Mouse (Mus musculus) midbrain, embryonic 14.5 days (tissue): Measurements from ENCODE around the gene Car11. TPM values are rescaled to one million over a fixed set of nuclear protein-coding genes. Genes with fewer than 3 reads are reported as not detected.
"Not testable (repeated sequence)": the region's sequence is repeated elsewhere in the genome, so short reads cannot be mapped to it uniquely, and the experiment has no call there.

Experiments used
- ATAC-seq: fragments of 200-750 bp; cut with Nextera tagmentation; 2 replicates; pipeline ENCODE4 v1.8.0; 2017; ENCODE audit warnings: moderate number of reproducible peaks, moderate library complexity; ENCODE audit not compliant: low FRiP score, low TSS enrichment
- DNase-seq: peaks from one replicate; pipeline ENCODE4 v3.0.0-alpha.2; 2015
- H3K27ac ChIP-seq: fragments of 300-500 bp; sonication (generic); replicated peaks from 2 replicates; pipeline ENCODE4 v1.5.1; 2014; ENCODE audit warnings: mild to moderate bottlenecking, low read depth, low read length, moderate library complexity
- H3K27me3 ChIP-seq: fragments of 300-500 bp; sonication (generic); 2 replicates; pipeline ENCODE4 v1.6.1; 2014; ENCODE audit warnings: low read length, control low read depth, mixed read lengths; ENCODE audit not compliant: control insufficient read depth, insufficient read depth
- H3K36me3 ChIP-seq: fragments of 300-500 bp; sonication (generic); 2 replicates; pipeline ENCODE4 v1.6.1; 2014; ENCODE audit warnings: low read length, control low read depth; ENCODE audit not compliant: control insufficient read depth, insufficient read depth
- H3K4me1 ChIP-seq: fragments of 300-500 bp; sonication (generic); 2 replicates; pipeline ENCODE4 v1.6.1; 2014; ENCODE audit warnings: mild to moderate bottlenecking, antibody characterized with exemption, low read length, control low read depth; ENCODE audit not compliant: control insufficient read depth, insufficient read depth
- H3K4me2 ChIP-seq: fragments of 300-500 bp; sonication (generic); 2 replicates; pipeline ENCODE4 v1.6.1; 2014; ENCODE audit warnings: mild to moderate bottlenecking, low read length, moderate library complexity
- H3K4me3 ChIP-seq: fragments of 300-500 bp; sonication (generic); replicated peaks from 2 replicates; pipeline ENCODE4 v1.5.1; 2014; ENCODE audit warnings: low read depth, low read length
- H3K9ac ChIP-seq: fragments of 300-500 bp; sonication (generic); replicated peaks from 2 replicates; pipeline ENCODE4 v1.6.1; 2014; ENCODE audit warnings: mild to moderate bottlenecking, low read length, moderate library complexity
- H3K9me3 ChIP-seq: fragments of 300-500 bp; sonication (generic); 2 replicates; pipeline ENCODE4 v1.6.1; 2016; ENCODE audit warnings: low read length, control low read depth, mixed read lengths; ENCODE audit not compliant: control insufficient read depth
- WGBS: fragments of 180-500 bp; shearing (Covaris S2); extraction: QIAGEN DNeasy Blood & Tissue Kit; methylation state at CpG from one replicate; pipeline ENCODE4 v1.1.7; 2014; 5-methylcytosine and 5-hydroxymethylcytosine counted together
- polyA plus RNA-seq: library from polyadenylated mRNA; unstranded; fragments of >200 nt; fragmentation: Nextera tagmentation; extraction: Ambion mirVana; gene quantifications from 2 replicates; pipeline ENCODE4 v1.2.1, GENCODE M21; 2014

The Car11 gene
- 28.1 and 49.1 TPM in 2 replicates for polyA plus RNA-seq

DNA sequence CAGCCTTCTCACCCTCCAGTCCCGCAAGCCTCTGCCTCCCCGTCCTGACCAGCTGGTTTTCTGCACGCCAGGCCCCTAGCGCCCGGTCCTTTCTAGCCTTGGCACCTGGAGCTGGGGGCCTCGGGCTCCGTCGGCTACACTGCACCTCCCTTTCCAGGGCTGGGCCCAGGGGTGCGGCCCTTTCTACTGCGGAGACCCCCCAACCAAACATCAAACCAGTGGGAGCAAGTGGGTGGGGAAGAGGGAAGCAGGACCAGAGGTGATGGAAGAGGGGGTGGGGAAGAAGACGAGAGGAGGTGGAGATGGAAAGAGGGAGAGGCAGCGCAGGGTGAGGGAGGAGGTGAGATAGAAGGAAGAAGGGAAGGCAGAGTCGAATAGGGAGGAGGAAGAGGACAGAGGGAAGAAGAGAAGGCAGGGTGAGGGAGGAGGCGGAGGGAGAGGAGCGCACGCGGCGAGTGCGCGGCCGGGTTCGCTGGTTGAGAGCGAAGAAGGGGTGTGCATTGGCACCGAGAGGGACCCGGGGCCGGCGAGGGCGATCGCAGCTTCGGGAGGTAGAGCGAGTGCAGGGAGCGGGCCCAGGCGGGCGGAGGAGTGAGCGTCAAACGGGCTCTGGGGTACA lies at the start of gene Car11:
TSS of gene Car11 (plus strand) at position 321 of the 619 bp plus-strand sequence.
- Histone ChIP-seq H3K27ac (peak within 1 kb of the TSS; percentile 86), H3K36me3 (no peaks in the 10 kb centered on the region), H3K4me2 (peak within 1 kb of the TSS; percentile 94), H3K9ac (peak within 1 kb of the TSS; percentile 80), H3K4me1 (peaks cover 31% of the 10 kb centered on the region), H3K4me3 (peak within 1 kb of the TSS; percentile 49), H3K27me3 (peaks cover 5% of the 10 kb centered on the region), H3K9me3 (no peaks in the 10 kb centered on the region)
- peak; percentile 69 for DNase-seq
- no peak for ATAC-seq
- WGBS, result 2% methylated on average over 36 of the region's 36 CpGs

DNA sequence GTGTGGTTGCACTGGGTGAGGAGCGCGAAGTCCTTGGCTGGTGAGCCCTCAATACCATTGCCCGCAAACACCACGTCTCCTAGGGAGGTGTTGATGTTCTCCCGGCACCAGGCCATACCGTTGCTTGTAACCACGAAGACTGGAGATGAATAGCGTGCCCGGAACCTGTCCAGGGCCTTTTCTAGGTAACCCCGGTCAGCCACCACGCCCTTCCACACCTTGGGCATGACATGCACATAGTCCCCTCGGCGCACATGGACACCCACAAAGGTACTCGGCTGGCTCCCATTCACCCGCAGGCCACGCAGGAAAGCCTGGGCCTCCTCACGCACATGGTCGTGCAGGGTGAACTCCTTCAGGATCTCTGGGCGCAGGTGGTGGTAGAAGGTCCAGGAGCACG lies 49.2 kb upstream of the Car11 start:
- not testable (repeated sequence) for H3K36me3 ChIP-seq, H3K4me1 ChIP-seq, H3K27ac ChIP-seq, ATAC-seq, H3K9me3 ChIP-seq, H3K27me3 ChIP-seq, DNase-seq, H3K4me2 ChIP-seq, H3K9ac ChIP-seq, H3K4me3 ChIP-seq
- WGBS, result 95% methylated on average over 19 of the region's 20 CpGs

DNA sequence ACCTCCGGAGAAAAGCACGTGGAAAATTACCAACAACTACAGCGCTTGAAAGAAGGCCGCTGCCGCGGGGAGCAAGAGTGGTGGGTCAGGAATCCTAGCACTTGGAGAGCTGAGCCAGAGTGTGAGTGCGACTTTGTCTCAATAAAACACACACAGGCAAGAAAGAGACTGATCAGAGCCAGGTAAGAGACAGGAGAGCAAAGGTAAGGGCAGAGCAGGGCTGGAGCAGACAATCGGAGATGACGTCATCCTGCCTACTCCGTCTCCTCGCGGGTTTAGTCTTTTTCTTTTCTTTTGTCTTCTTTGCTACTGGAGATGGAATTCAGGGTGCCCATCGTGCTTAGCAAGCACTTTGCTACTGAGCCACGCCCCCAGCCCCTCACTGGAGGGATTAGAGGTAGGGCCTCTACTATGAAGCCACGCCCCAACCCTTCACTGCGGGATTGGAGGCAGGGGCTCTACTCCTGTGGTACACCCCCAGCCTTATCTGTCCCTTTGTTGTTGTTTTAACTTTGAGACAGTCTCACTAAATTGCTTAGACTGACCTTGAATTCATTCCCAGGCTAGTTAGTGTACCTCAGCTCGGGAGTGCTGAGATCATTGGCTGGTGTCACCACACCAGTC lies 45.1 kb upstream of the Car11 start:
- WGBS, result 29% methylated on average over 17 of the region's 17 CpGs
- H3K36me3 ChIP-seq, result no peaks in the 10 kb centered on the region
- H3K4me1 ChIP-seq, result no peaks in the 10 kb centered on the region
- H3K4me2 ChIP-seq, result peak overlapping the region; percentile 32
- DNase-seq (peak; percentile 50), ATAC-seq (no peak)
- no peak overlapping the region for H3K27ac ChIP-seq
- no peak overlapping the region; the same call in 1 of the 2 replicates for H3K9ac ChIP-seq
- H3K4me3 ChIP-seq, result no peak overlapping the region
- H3K9me3 ChIP-seq, result no peaks in the 10 kb centered on the region
- no peaks in the 10 kb centered on the region for H3K27me3 ChIP-seq

- Histone ChIP-seq H3K27ac (no peak overlapping the region), H3K36me3 (no peaks in the 10 kb centered on the region), H3K9me3 (no peaks in the 10 kb centered on the region), H3K4me3 (no peak overlapping the region), H3K4me1 (no peaks in the 10 kb centered on the region), H3K9ac (no peak overlapping the region), H3K4me2 (no peak overlapping the region), H3K27me3 (no peaks in the 10 kb centered on the region)
- 83% methylated on average over 11 of the region's 11 CpGs for WGBS
- ATAC-seq (no peak), DNase-seq (no peak)
Measured at GRCm38 (mm10) chr7:45660746-45661478, 38.7 kb upstream of the Car11 start.

- not testable (repeated sequence) for H3K27ac ChIP-seq, ATAC-seq, H3K4me3 ChIP-seq, H3K9ac ChIP-seq, H3K4me2 ChIP-seq, H3K4me1 ChIP-seq, DNase-seq, H3K36me3 ChIP-seq, H3K27me3 ChIP-seq, H3K9me3 ChIP-seq
- 93% methylated on average over 6 of the region's 6 CpGs for WGBS
Measured at GRCm38 (mm10) chr7:45661702-45662101, 37.9 kb upstream of the Car11 start.

GRCm38 (mm10) chr7:45665303-45666138 lies 34.1 kb upstream of the Car11 start:
- H3K9me3 ChIP-seq, result no peaks in the 10 kb centered on the region
- H3K4me1 ChIP-seq, result no peaks in the 10 kb centered on the region
- H3K9ac ChIP-seq, result no peak overlapping the region
- WGBS, result 60% methylated on average over 13 of the region's 13 CpGs
- no peaks in the 10 kb centered on the region for H3K36me3 ChIP-seq
- H3K27me3 ChIP-seq, result no peaks in the 10 kb centered on the region
- ATAC-seq (no peak), DNase-seq (no peak)
- no peak overlapping the region for H3K27ac ChIP-seq
- H3K4me3 ChIP-seq, result no peak overlapping the region
- H3K4me2 ChIP-seq, result no peak overlapping the region

DNA sequence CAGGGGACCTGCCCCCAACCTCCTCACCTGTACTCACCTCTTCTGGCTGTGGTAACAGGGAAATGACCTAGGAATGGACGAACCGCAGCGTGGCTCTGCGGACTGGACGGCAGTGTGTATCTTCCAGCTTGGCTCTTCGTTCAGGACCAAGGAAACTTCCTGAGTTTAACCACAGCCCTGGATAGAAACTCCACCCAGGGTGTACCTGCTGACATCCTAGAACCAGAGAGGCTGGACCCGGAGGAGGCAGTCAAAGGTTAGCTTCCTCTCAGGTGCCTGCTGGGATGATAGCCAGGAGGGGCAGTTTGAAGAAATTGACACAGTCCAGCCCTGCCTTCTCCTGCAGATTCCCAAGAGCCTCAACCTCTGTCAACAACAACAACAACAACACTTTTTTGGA lies 33.5 kb upstream of the Car11 start, which contains the start of gene Fut2:
TSS of gene Fut2 (minus strand) at position 234 of the 400 bp plus-strand sequence.
- H3K9me3 ChIP-seq, result no peaks in the 10 kb centered on the region
- ATAC-seq, result no peak
- no peaks in the 10 kb centered on the region for H3K4me1 ChIP-seq
- DNase-seq, result no peak
- no peak within 1 kb of the TSS for H3K27ac ChIP-seq
- H3K27me3 ChIP-seq, result no peaks in the 10 kb centered on the region
- WGBS, result 86% methylated on average over 7 of the region's 7 CpGs
- H3K4me2 ChIP-seq, result no peak within 1 kb of the TSS
- no peak within 1 kb of the TSS for H3K4me3 ChIP-seq
- no peaks in the 10 kb centered on the region for H3K36me3 ChIP-seq
- H3K9ac ChIP-seq, result no peak within 1 kb of the TSS

DNA sequence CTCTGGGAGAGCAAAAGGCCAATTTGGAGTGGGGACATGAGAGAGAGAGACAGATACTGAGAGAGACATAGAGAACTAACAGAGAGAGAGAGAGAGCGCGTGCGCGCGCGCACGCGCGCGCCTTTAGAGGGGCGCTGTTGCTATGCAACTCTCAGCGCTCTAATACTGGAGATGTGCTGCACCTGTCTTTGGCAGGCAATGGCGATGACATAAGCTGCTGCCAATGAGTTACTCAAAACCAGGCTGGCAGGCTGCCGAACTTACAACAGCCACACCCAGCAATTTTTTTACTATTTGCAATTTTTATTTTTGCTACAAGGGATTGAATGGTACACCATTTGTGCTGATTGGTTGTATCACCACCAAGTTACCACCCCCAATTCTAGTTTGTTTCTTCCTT lies 31.9 kb upstream of the Car11 start:
- H3K9me3 ChIP-seq, result no peaks in the 10 kb centered on the region
- no peaks in the 10 kb centered on the region for H3K4me1 ChIP-seq
- no peak overlapping the region for H3K27ac ChIP-seq
- H3K4me3 ChIP-seq, result no peak overlapping the region
- no peaks in the 10 kb centered on the region for H3K27me3 ChIP-seq
- H3K4me2 ChIP-seq, result no peak overlapping the region
- no peak for ATAC-seq
- H3K9ac ChIP-seq, result no peak overlapping the region
- 67% methylated on average over 14 of the region's 14 CpGs for WGBS
- peak; percentile 42 for DNase-seq
- H3K36me3 ChIP-seq, result no peaks in the 10 kb centered on the region
